24 mouse cellular contexts compared by ENCODE assay signal in the genomic region with DNA sequence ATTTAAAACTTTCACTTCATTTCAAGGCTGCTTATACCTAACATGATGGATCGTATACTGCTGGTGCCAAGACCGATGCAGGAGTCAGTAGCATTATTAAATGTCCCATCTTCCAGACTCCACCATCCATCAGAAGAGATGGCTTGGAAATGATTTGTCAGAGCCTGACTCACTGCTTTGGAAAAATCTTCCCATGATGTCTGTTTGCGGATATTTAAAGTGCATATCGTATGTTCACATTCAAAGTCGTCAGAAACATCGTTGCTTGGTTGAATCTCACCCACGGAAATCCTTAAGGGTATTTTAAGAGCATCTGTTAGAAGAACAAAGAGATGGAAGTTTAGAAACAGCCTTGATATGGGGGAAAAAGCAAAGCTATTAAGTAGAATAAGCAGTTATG.
"Had no signal": no experiment of that assay in that cellular context is flagged by ENCODE, and none has a peak within 500 bp of the region (broad histone marks: within the 10 kb centered on the region; RNA-seq: fewer than 3 reads in every experiment).

No protein-coding gene starts in this region.

- H3K4me1 ChIP-seq: limb, embryonic 10.5 days; limb, embryonic 13.5 days; liver, embryonic 15.5 days; lung, embryonic 15.5 days; megakaryocyte, embryonic 14.5 days; midbrain, embryonic 10.5 days; midbrain, embryonic 13.5 days; neural tube, embryonic 13.5 days had no signal

- DNase-seq: kidney, adult 18-20 months; kidney, adult 9 months; kidney, postnatal 14 days; kidney, postnatal 4 days; liver; lung, adult 18-20 months; lung, postnatal 10 days; lung, postnatal 36 days; retina, postnatal 1 day; right cerebral cortex, postnatal 14 days; thymus, adult 2 months; thymus, postnatal 14 days; thymus, postnatal 4 days had no signal

- H3K4me3 ChIP-seq: limb, embryonic 10.5 days; limb, embryonic 13.5 days; liver, embryonic 12.5 days; liver, embryonic 15.5 days; lung, embryonic 15.5 days; megakaryocyte, embryonic 14.5 days; midbrain, embryonic 10.5 days; midbrain, embryonic 13.5 days; myocyte; neural tube, embryonic 13.5 days had no signal

- H3K27ac ChIP-seq: limb, embryonic 10.5 days; limb, embryonic 13.5 days; liver, embryonic 12.5 days; liver, embryonic 15.5 days; lung, embryonic 15.5 days; midbrain, embryonic 10.5 days; midbrain, embryonic 13.5 days; neural tube, embryonic 13.5 days had no signal

- ATAC-seq: liver, embryonic 12.5 days; midbrain, embryonic 13.5 days; midbrain, embryonic 16.5 days had no signal
